Mouse (Mus musculus) stomach, postnatal 0 days (tissue): Measurements from ENCODE around the gene Klra17. TPM values are rescaled to one million over a fixed set of nuclear protein-coding genes. Genes with fewer than 3 reads are reported as not detected.
"Not testable (repeated sequence)": the region's sequence is repeated elsewhere in the genome, so short reads cannot be mapped to it uniquely, and the experiment has no call there.

ENCODE experiments used
- ATAC-seq: fragments of 200-750 bp; cut with Nextera tagmentation; 2 replicates; pipeline ENCODE4 v1.8.0; 2017; ENCODE audit not compliant: low FRiP score, low TSS enrichment
- DNase-seq: peaks from one replicate; pipeline ENCODE4 v3.0.0-alpha.2; 2016; ENCODE audit warnings: low spot score
- H3K27ac ChIP-seq: fragments of 300-500 bp; sonication (generic); replicated peaks from 2 replicates; pipeline ENCODE4 v1.5.1; 2014; ENCODE audit warnings: mild to moderate bottlenecking, control low read depth
- H3K27me3 ChIP-seq: fragments of 300-500 bp; sonication (generic); 2 replicates; pipeline ENCODE4 v1.6.1; 2014; ENCODE audit warnings: low read length; ENCODE audit not compliant: control insufficient read depth, insufficient read depth
- H3K36me3 ChIP-seq: fragments of 300-500 bp; sonication (generic); 2 replicates; pipeline ENCODE4 v1.6.1; 2014; ENCODE audit warnings: low read length, mixed read lengths; ENCODE audit not compliant: control insufficient read depth, insufficient read depth
- H3K4me1 ChIP-seq: fragments of 300-500 bp; sonication (generic); replicated peaks from 2 replicates; pipeline ENCODE4 v1.6.1; 2014; ENCODE audit warnings: antibody characterized with exemption; ENCODE audit not compliant: control insufficient read depth, insufficient read depth
- H3K4me2 ChIP-seq: fragments of 300-500 bp; sonication (generic); replicated peaks from 2 replicates; pipeline ENCODE4 v1.6.1; 2014; ENCODE audit warnings: low read depth, mild to moderate bottlenecking, control low read depth, moderate library complexity
- H3K4me3 ChIP-seq: fragments of 300-500 bp; sonication (generic); 2 replicates; pipeline ENCODE4 v1.5.1; 2014; ENCODE audit warnings: low read depth, low read length, control low read depth
- H3K9ac ChIP-seq: fragments of 300-500 bp; sonication (generic); 2 replicates; pipeline ENCODE4 v1.6.1; 2014; ENCODE audit warnings: mild to moderate bottlenecking, low read length, control low read depth, mixed read lengths
- H3K9me3 ChIP-seq: fragments of 300-500 bp; sonication (generic); 2 replicates; pipeline ENCODE4 v1.6.1; 2016; ENCODE audit warnings: low read length; ENCODE audit not compliant: control insufficient read depth
- CTCF ChIP-seq: IDR thresholded peaks from 2 replicates; pipeline ENCODE4 v1.5.1; 2016; ENCODE audit warnings: antibody characterized with exemption, low read depth, mild to moderate bottlenecking, moderate library complexity
- EP300 ChIP-seq: optimal IDR thresholded peaks from 2 replicates; pipeline ENCODE3; 2016; ENCODE audit warnings: antibody characterized with exemption
- WGBS: fragments of 180-500 bp; shearing (Covaris S2); extraction: QIAGEN DNeasy Blood & Tissue Kit; methylation state at CpG from one replicate; pipeline ENCODE4 v1.1.7; 2014; 5-methylcytosine and 5-hydroxymethylcytosine counted together
- polyA plus RNA-seq: library from polyadenylated mRNA; unstranded; fragments of >200 nt; fragmentation: Nextera tagmentation; extraction: Ambion mirVana; gene quantifications from 2 replicates; pipeline ENCODE4 v1.2.1, GENCODE M21; 2015

Gene Klra17
- polyA plus RNA-seq, 1 experiment from 2014 or later: not detected

- Histone ChIP-seq H3K4me1 (no peaks in the 10 kb centered on the region), H3K27ac (no peak overlapping the region), H3K9ac (no peak overlapping the region), H3K4me3 (no peak overlapping the region), H3K4me2 (no peak overlapping the region), H3K27me3 (no peaks in the 10 kb centered on the region), H3K9me3 (no peaks in the 10 kb centered on the region), H3K36me3 (no peaks in the 10 kb centered on the region)
- no peak for ATAC-seq
- TF ChIP-seq EP300: no peak
- no peak for TF ChIP-seq CTCF
- DNase-seq: no peak
- 88% methylated on average over 1 of the region's 1 CpGs for WGBS
Measured at GRCm38 (mm10) chr6:129824004-129824403, 52.5 kb downstream of the Klra17 start.

- Histone ChIP-seq H3K36me3 (no peaks in the 10 kb centered on the region), H3K4me1 (no peaks in the 10 kb centered on the region), H3K4me2 (no peak overlapping the region), H3K27me3 (no peaks in the 10 kb centered on the region), H3K9ac (no peak overlapping the region), H3K27ac (no peak overlapping the region), H3K4me3 (no peak overlapping the region), H3K9me3 (no peaks in the 10 kb centered on the region)
- no peak for TF ChIP-seq CTCF
- no peak for TF ChIP-seq EP300
- WGBS: 59% methylated on average over 3 of the region's 3 CpGs
- ATAC-seq (no peak), DNase-seq (no peak)
Measured at GRCm38 (mm10) chr6:129817731-129818130, 58.7 kb downstream of the Klra17 start.

- not testable (repeated sequence) for H3K9ac ChIP-seq, H3K27me3 ChIP-seq, H3K4me3 ChIP-seq, H3K36me3 ChIP-seq, DNase-seq, H3K27ac ChIP-seq, H3K4me2 ChIP-seq, ATAC-seq, H3K9me3 ChIP-seq, H3K4me1 ChIP-seq
- WGBS: 89% methylated on average over 3 of the region's 3 CpGs
Measured at GRCm38 (mm10) chr6:129784170-129784569, 92.3 kb downstream of the Klra17 start, which contains the start of gene Gm156. Gm156 (minus strand) TSS chr6:129784270.

Other genes with a start within 250 kb of the Klra17 start
- gene Klrc3, start 233.3 kb downstream of the Klra17 start, polyA plus RNA-seq: not detected in 2 replicates
- gene Klrc2, start 216.0 kb downstream of the Klra17 start, polyA plus RNA-seq: not detected in 2 replicates
- 0.08 and 0.19 TPM in 2 replicates for gene Klrc1, start 197.7 kb downstream of the Klra17 start, polyA plus RNA-seq
- not detected in 2 replicates for gene Klri1, start 159.5 kb downstream of the Klra17 start, polyA plus RNA-seq
- not detected in 2 replicates for gene Klri2, start 136.2 kb downstream of the Klra17 start, polyA plus RNA-seq
- gene Gm156, start 92.4 kb downstream of the Klra17 start, polyA plus RNA-seq: not detected in 2 replicates
- gene Gm17631, start 14.0 kb downstream of the Klra17 start, polyA plus RNA-seq: not detected in 2 replicates
- 0.12 TPM in 1 of 2 replicates, not detected in the other for gene Klra5, start 41.0 kb upstream of the Klra17 start, polyA plus RNA-seq
- not detected in 2 replicates for gene Klra6, start 150.3 kb upstream of the Klra17 start, polyA plus RNA-seq
- gene Klra4, start 190.6 kb upstream of the Klra17 start, polyA plus RNA-seq: not detected in 2 replicates